ENCODE assay signal across 11 mouse cellular contexts in the genomic region with DNA sequence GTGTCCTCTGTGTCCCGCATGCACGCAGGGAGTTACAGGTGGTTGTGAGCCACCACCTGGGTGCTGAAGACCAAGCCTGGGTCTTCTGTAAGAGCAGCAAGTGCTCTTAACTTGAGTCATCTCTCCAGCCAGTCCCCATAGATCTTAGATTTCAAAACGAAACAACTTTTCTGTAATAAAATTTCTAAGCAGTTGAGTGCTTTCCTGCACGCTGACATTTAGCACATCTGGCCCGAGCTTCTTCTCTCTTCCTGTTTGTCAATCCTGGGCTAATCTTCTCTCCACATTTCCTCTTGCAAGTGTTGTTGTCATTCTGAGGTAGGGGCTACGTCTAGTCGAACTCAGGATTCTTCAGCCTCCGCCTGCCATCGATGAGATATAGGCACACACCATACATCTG. TPM values are rescaled to one million over a fixed set of nuclear protein-coding genes. Genes with fewer than 3 reads are reported as not detected.
A peak's percentile ranks its signal among the peaks of the same experiment; 100 is the strongest.
DNase-seq lines count a peak whose midpoint lies in the region; ATAC-seq and TF ChIP-seq lines count a peak whose summit lies in the region.
"Had no signal": no experiment of that assay in that cellular context is flagged by ENCODE, and none has a peak within 500 bp of the region (broad histone marks: within the 10 kb centered on the region; RNA-seq: fewer than 3 reads in every experiment).

No protein-coding gene starts in this region.

- H3K4me3 ChIP-seq in forebrain, embryonic 13.5 days: no peak overlapping the region
- H3K4me3 ChIP-seq in forebrain, embryonic 14.5 days (ENCODE audit: low read depth, low read length): no peak overlapping the region
- H3K4me3 ChIP-seq in lung, postnatal 0 days (ENCODE audit: low read depth, low read length): no peak overlapping the region
- no peak overlapping the region for H3K4me3 ChIP-seq in hindbrain, embryonic 16.5 days (ENCODE audit: low read length)

- 77% methylated on average over 9 of the region's 9 CpGs for WGBS in forebrain, embryonic 13.5 days
- WGBS in forebrain, embryonic 14.5 days: 75% methylated on average over 9 of the region's 9 CpGs
- 53% methylated on average over 9 of the region's 9 CpGs for WGBS in lung, postnatal 0 days
- 81% methylated on average over 9 of the region's 9 CpGs for WGBS in hindbrain, embryonic 16.5 days

- ATAC-seq in forebrain, embryonic 13.5 days: no peak
- no peak for ATAC-seq in forebrain, embryonic 14.5 days
- ATAC-seq in lung, postnatal 0 days: no peak
- ATAC-seq in hindbrain, embryonic 16.5 days: no peak

- no peaks in the 10 kb centered on the region for H3K27me3 ChIP-seq in forebrain, embryonic 13.5 days
- H3K27me3 ChIP-seq in forebrain, embryonic 14.5 days (replicated peaks; ENCODE audit: control insufficient read depth, insufficient read depth, low read length): no peaks in the 10 kb centered on the region
- H3K27me3 ChIP-seq in lung, postnatal 0 days (replicated peaks; ENCODE audit: insufficient read depth, low read length): no peaks in the 10 kb centered on the region
- H3K27me3 ChIP-seq in hindbrain, embryonic 16.5 days (replicated peaks; ENCODE audit: control insufficient read depth, insufficient read depth, low read length): no peaks in the 10 kb centered on the region

- intact Hi-C loops in left cerebral cortex, postnatal 14 days (cut with DNase I): no loop called here

- TF ChIP-seq EP300 in lung, postnatal 0 days (IDR thresholded peaks at IDR 0.05): no peak

- DNase-seq in forebrain, embryonic 14.5 days (ENCODE audit: low spot score): no peak
- DNase-seq in lung, postnatal 0 days (ENCODE audit: low spot score): no peak
- DNase-seq in lung, postnatal 10 days: no peak
- DNase-seq in naive thymus-derived CD4-positive, alpha-beta T cell, adult 2 months (ENCODE audit: low read depth): peak; percentile 42
- no peak for DNase-seq in left cerebral cortex, adult 8-10 months (ENCODE audit: low spot score in 2 of 2)
- no peak for DNase-seq in left cerebral cortex, postnatal 14 days (ENCODE audit: low spot score in 2 of 2)
- DNase-seq: gastrocnemius, postnatal 25 days; kidney, adult 9 months; lung, adult 2 months had no signal

- no peak for TF ChIP-seq CTCF in lung, postnatal 0 days (IDR thresholded peaks at IDR 0.05)

- H3K27ac ChIP-seq in forebrain, embryonic 13.5 days: peak overlapping the region; percentile 63; the same call in 1 of the 2 replicates
- H3K27ac ChIP-seq in forebrain, embryonic 14.5 days (ENCODE audit: low read depth, low read length): no peak overlapping the region
- 0 out of 2 replicates have a peak overlapping the region, but pooled peaks have one; percentile 9 for H3K27ac ChIP-seq in lung, postnatal 0 days (ENCODE audit: low read length)
- H3K27ac ChIP-seq in hindbrain, embryonic 16.5 days (ENCODE audit: low read depth, low read length): 0 out of 2 replicates have a peak overlapping the region, but pooled peaks have one; percentile 44

- H3K4me1 ChIP-seq in forebrain, embryonic 13.5 days: peaks cover 37% of the 10 kb centered on the region
- H3K4me1 ChIP-seq in forebrain, embryonic 14.5 days (ENCODE audit: control insufficient read depth, insufficient read depth, low read length): peaks cover 30% of the 10 kb centered on the region
- H3K4me1 ChIP-seq in lung, postnatal 0 days (ENCODE audit: insufficient read depth, low read depth, low read length): peaks cover 4% of the 10 kb centered on the region; the same call in 1 of the 2 replicates
- H3K4me1 ChIP-seq in hindbrain, embryonic 16.5 days (ENCODE audit: control insufficient read depth, insufficient read depth, low read depth, low read length): peaks cover 5% of the 10 kb centered on the region

- H3K9ac ChIP-seq in forebrain, embryonic 13.5 days: no peak overlapping the region
- no peak overlapping the region for H3K9ac ChIP-seq in forebrain, embryonic 14.5 days (ENCODE audit: low read length)
- no peak overlapping the region for H3K9ac ChIP-seq in lung, postnatal 0 days (replicated peaks; ENCODE audit: low read depth)
- H3K9ac ChIP-seq in hindbrain, embryonic 16.5 days (ENCODE audit: low read depth, low read length): no peak overlapping the region

- H3K4me2 ChIP-seq in forebrain, embryonic 13.5 days: no peak overlapping the region
- H3K4me2 ChIP-seq in forebrain, embryonic 14.5 days (ENCODE audit: low read length): no peak overlapping the region
- no peak overlapping the region for H3K4me2 ChIP-seq in lung, postnatal 0 days (replicated peaks; ENCODE audit: low read depth, low read length)
- H3K4me2 ChIP-seq in hindbrain, embryonic 16.5 days (ENCODE audit: low read length): no peak overlapping the region

- H3K36me3 ChIP-seq in forebrain, embryonic 13.5 days (ENCODE audit: poor library complexity, severe bottlenecking): no peaks in the 10 kb centered on the region
- H3K36me3 ChIP-seq in forebrain, embryonic 14.5 days (ENCODE audit: control insufficient read depth, insufficient read depth, low read length): no peaks in the 10 kb centered on the region
- H3K36me3 ChIP-seq in lung, postnatal 0 days (ENCODE audit: insufficient read depth, low read length): no peaks in the 10 kb centered on the region
- no peaks in the 10 kb centered on the region for H3K36me3 ChIP-seq in hindbrain, embryonic 16.5 days (ENCODE audit: control insufficient read depth, insufficient read depth, low read length)

- no peaks in the 10 kb centered on the region for H3K9me3 ChIP-seq in forebrain, embryonic 13.5 days (replicated peaks)
- H3K9me3 ChIP-seq in forebrain, embryonic 14.5 days (replicated peaks; ENCODE audit: control insufficient read depth, low read length): no peaks in the 10 kb centered on the region
- H3K9me3 ChIP-seq in lung, postnatal 0 days (ENCODE audit: low read length): no peaks in the 10 kb centered on the region
- H3K9me3 ChIP-seq in hindbrain, embryonic 16.5 days (ENCODE audit: control insufficient read depth, low read length): no peaks in the 10 kb centered on the region

RNA-seq across cellular contexts. Expression of a gene that starts 43.5 kb away (rescaled TPM):
- polyA plus RNA-seq in forebrain, embryonic 13.5 days (2015; fragmentation: Nextera tagmentation; extraction: Ambion mirVana): 42.5 and 49.6 TPM in 2 replicates
- 35.1 and 42.9 TPM in 2 replicates for polyA plus RNA-seq in forebrain, embryonic 14.5 days (2014; fragmentation: Nextera tagmentation; extraction: Ambion mirVana)
- polyA plus RNA-seq in lung, postnatal 0 days (2015; fragmentation: Nextera tagmentation; extraction: Ambion mirVana): 43.8 and 44.6 TPM in 2 replicates
- 33.4 and 35.5 TPM in 2 replicates for polyA plus RNA-seq in hindbrain, embryonic 16.5 days (2015; fragmentation: Nextera tagmentation; extraction: Ambion mirVana)
- 10 to 100 TPM; 78.0 to 83.1 (median 80.7) TPM for total RNA-seq in left cerebral cortex, adult 8-10 months (2022)
- total RNA-seq in left cerebral cortex, postnatal 14 days (2021): 10 to 100 TPM; 85.6 to 90.5 TPM

RNA-seq across cellular contexts. Expression of a gene that starts 44.3 kb away (rescaled TPM):
- polyA plus RNA-seq in forebrain, embryonic 13.5 days (2015; fragmentation: Nextera tagmentation; extraction: Ambion mirVana): 42.2 and 43.0 TPM in 2 replicates
- polyA plus RNA-seq in forebrain, embryonic 14.5 days (2014; fragmentation: Nextera tagmentation; extraction: Ambion mirVana): 26.7 and 28.6 TPM in 2 replicates
- 38.4 and 43.8 TPM in 2 replicates for polyA plus RNA-seq in lung, postnatal 0 days (2015; fragmentation: Nextera tagmentation; extraction: Ambion mirVana)
- polyA plus RNA-seq in hindbrain, embryonic 16.5 days (2015; fragmentation: Nextera tagmentation; extraction: Ambion mirVana): 32.7 and 36.2 TPM in 2 replicates
- 10 to 100 TPM; 20.1 to 23.5 (median 21.3) TPM for total RNA-seq in left cerebral cortex, adult 8-10 months (2022)
- 10 to 100 TPM; 24.2 to 26.3 TPM for total RNA-seq in left cerebral cortex, postnatal 14 days (2021)
